ENCODE assay signal across 15 mouse cellular contexts in the genomic region with DNA sequence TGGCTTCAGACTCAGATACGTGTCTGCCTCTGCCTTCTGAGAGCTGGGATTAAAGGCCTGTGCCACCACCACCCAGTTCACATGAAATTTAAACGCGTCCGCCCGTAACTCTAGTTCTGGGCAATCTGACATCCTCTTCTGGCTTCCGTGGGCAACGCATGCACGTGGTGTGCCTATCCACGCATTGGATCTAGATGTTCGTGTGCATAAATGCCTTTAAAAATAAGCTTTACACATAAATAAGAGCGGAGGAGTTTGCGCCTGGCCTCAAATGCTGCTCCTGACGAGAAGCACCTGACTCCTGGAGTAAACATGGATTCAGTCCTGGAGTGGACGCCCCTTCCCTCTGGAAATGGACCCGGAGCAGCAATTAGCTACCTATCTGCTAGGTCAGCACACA.
"Had no signal": no experiment of that assay in that cellular context is flagged by ENCODE, and none has a peak within 500 bp of the region (broad histone marks: within the 10 kb centered on the region; RNA-seq: fewer than 3 reads in every experiment).

No protein-coding gene starts in this region.

- H3K9me3 ChIP-seq: kidney, embryonic 15.5 days; limb, embryonic 13.5 days; midbrain, embryonic 12.5 days; neural tube, embryonic 13.5 days had no signal

- H3K9ac ChIP-seq: kidney, embryonic 15.5 days; limb, embryonic 13.5 days; liver, embryonic 14.5 days; midbrain, embryonic 12.5 days; neural tube, embryonic 13.5 days had no signal

- DNase-seq: kidney, adult 2 months; kidney, postnatal 14 days; layer of hippocampus, adult 9-11 months; layer of hippocampus, postnatal 36 days; left cerebral cortex, postnatal 4 days; lung, adult 18-20 months; right cerebral cortex, adult 18-20 months; right cerebral cortex, postnatal 25 days; thymus, adult 18-20 months; thymus, postnatal 14 days had no signal

- H3K27me3 ChIP-seq: kidney, embryonic 15.5 days; limb, embryonic 13.5 days; midbrain, embryonic 12.5 days; neural tube, embryonic 13.5 days had no signal

- H3K4me3 ChIP-seq: kidney, embryonic 15.5 days; limb, embryonic 13.5 days; midbrain, embryonic 12.5 days; neural tube, embryonic 13.5 days had no signal

- H3K4me2 ChIP-seq: kidney, embryonic 15.5 days; limb, embryonic 13.5 days; midbrain, embryonic 12.5 days; neural tube, embryonic 13.5 days had no signal

- H3K27ac ChIP-seq: kidney, embryonic 15.5 days; limb, embryonic 13.5 days; liver, embryonic 14.5 days; midbrain, embryonic 12.5 days; neural tube, embryonic 13.5 days had no signal
